Mouse (Mus musculus) embryonic fibroblast, embryonic 13.5 days (primary cell): ENCODE data around the gene 3100002H09Rik. TPM values are rescaled to one million over a fixed set of nuclear protein-coding genes. Genes with fewer than 3 reads are reported as not detected.

Experiments used
- H3K27ac ChIP-seq: 2 replicates; pipeline ENCODE4 v1.5.1; 2012; ENCODE audit warnings: low read length, control low read depth, inconsistent platforms; ENCODE audit not compliant: insufficient read depth
- H3K4me1 ChIP-seq: 2 replicates; pipeline ENCODE4 v1.6.1; 2011; ENCODE audit warnings: low read length; ENCODE audit not compliant: control insufficient read depth, insufficient read depth
- H3K4me3 ChIP-seq: 2 replicates; pipeline ENCODE4 v1.5.1; 2011; ENCODE audit warnings: mild to moderate bottlenecking, control low read depth, low read length; ENCODE audit not compliant: insufficient read depth
- CTCF ChIP-seq: IDR thresholded peaks from 2 replicates; pipeline ENCODE4 v1.5.1; 2011; ENCODE audit warnings: mild to moderate bottlenecking, control low read depth, low read length, moderate library complexity, borderline replicate concordance; ENCODE audit not compliant: insufficient read depth
- POLR2A ChIP-seq: IDR thresholded peaks from 2 replicates; pipeline ENCODE4 v1.6.1; 2011; ENCODE audit warnings: low read depth, mild to moderate bottlenecking, control low read depth, low read length, moderate library complexity
- polyA plus RNA-seq: library from polyadenylated mRNA; stranded (reverse); fragments of >200 nt; gene quantifications from 2 replicates; pipeline ENCODE4 v1.2.4, GENCODE M21; 2011; ENCODE audit warnings: low read depth; ENCODE audit not compliant: missing spikeins, insufficient read length

Gene 3100002H09Rik
- polyA plus RNA-seq, 1 experiment, result not detected

- Histone ChIP-seq H3K4me1 (no peaks in the 10 kb centered on the region), H3K27ac (no peak overlapping the region), H3K4me3 (no peak overlapping the region)
- TF ChIP-seq POLR2A (no peak), CTCF (no peak)
Measured at GRCm38 (mm10) chr4:124618599-124618998, 8.0 kb upstream of the 3100002H09Rik start.

- no peak overlapping the region for H3K4me3 ChIP-seq
- TF ChIP-seq POLR2A, result no peak
- TF ChIP-seq CTCF, result no peak
- no peak overlapping the region for H3K27ac ChIP-seq
- H3K4me1 ChIP-seq, result no peaks in the 10 kb centered on the region
Measured at GRCm38 (mm10) chr4:124616636-124617035, 6.0 kb upstream of the 3100002H09Rik start.

GRCm38 (mm10) chr4:124615986-124616385, 5.4 kb upstream of the 3100002H09Rik start:
- no peak overlapping the region for H3K27ac ChIP-seq
- H3K4me3 ChIP-seq, result no peak overlapping the region
- H3K4me1 ChIP-seq, result no peaks in the 10 kb centered on the region
- TF ChIP-seq CTCF (no peak), POLR2A (no peak)

GRCm38 (mm10) chr4:124615406-124615960, 4.9 kb upstream of the 3100002H09Rik start:
- no peak for TF ChIP-seq CTCF
- no peak for TF ChIP-seq POLR2A
- no peaks in the 10 kb centered on the region for H3K4me1 ChIP-seq
- no peak overlapping the region for H3K27ac ChIP-seq
- no peak overlapping the region for H3K4me3 ChIP-seq

- no peaks in the 10 kb centered on the region for H3K4me1 ChIP-seq
- TF ChIP-seq CTCF (no peak), POLR2A (no peak)
- no peak overlapping the region for H3K4me3 ChIP-seq
- H3K27ac ChIP-seq, result no peak overlapping the region
Measured at GRCm38 (mm10) chr4:124614189-124614588, 3.6 kb upstream of the 3100002H09Rik start.

GRCm38 (mm10) chr4:124611768-124612167, 1.2 kb upstream of the 3100002H09Rik start:
- TF ChIP-seq POLR2A (no peak), CTCF (no peak)
- Histone ChIP-seq H3K4me1 (no peaks in the 10 kb centered on the region), H3K27ac (no peak overlapping the region), H3K4me3 (no peak overlapping the region)

- TF ChIP-seq CTCF (no peak), POLR2A (no peak)
- Histone ChIP-seq H3K4me1 (no peaks in the 10 kb centered on the region), H3K4me3 (no peak overlapping the region), H3K27ac (no peak overlapping the region)
Measured at GRCm38 (mm10) chr4:124610066-124610465, 537 bp downstream of the 3100002H09Rik start.

- no peak overlapping the region for H3K27ac ChIP-seq
- H3K4me1 ChIP-seq, result no peaks in the 10 kb centered on the region
- no peak overlapping the region for H3K4me3 ChIP-seq
- TF ChIP-seq POLR2A (no peak), CTCF (no peak)
Measured at GRCm38 (mm10) chr4:124607166-124607565, 3.4 kb downstream of the 3100002H09Rik start.

- no peak overlapping the region for H3K4me3 ChIP-seq
Measured at GRCm38 (mm10) chr4:124606180-124606579, 4.4 kb downstream of the 3100002H09Rik start.

GRCm38 (mm10) chr4:124605255-124605654, 5.3 kb downstream of the 3100002H09Rik start:
- TF ChIP-seq CTCF (no peak), POLR2A (no peak)
- no peaks in the 10 kb centered on the region for H3K4me1 ChIP-seq
- no peak overlapping the region for H3K27ac ChIP-seq
- H3K4me3 ChIP-seq, result no peak overlapping the region

More at GRCm38 (mm10) chr4:124606180-124606579, 4.4 kb downstream of the 3100002H09Rik start:
- no peak for TF ChIP-seq POLR2A
- no peak for TF ChIP-seq CTCF
- H3K4me1 ChIP-seq, result no peaks in the 10 kb centered on the region
- no peak overlapping the region for H3K27ac ChIP-seq
